Mouse (Mus musculus) liver, postnatal 0 days (tissue): ENCODE measurements around the gene Izumo2. TPM values are rescaled to one million over a fixed set of nuclear protein-coding genes. Genes with fewer than 3 reads are reported as not detected.

Experiments used
- ATAC-seq: fragments of 200-750 bp; cut with Nextera tagmentation; 2 replicates; pipeline ENCODE4 v1.8.0; 2017; ENCODE audit warnings: mild to moderate bottlenecking, moderate library complexity
- DNase-seq: peaks from one replicate; pipeline ENCODE4 v3.0.0-alpha.2; 2016
- H3K27ac ChIP-seq: fragments of 300-500 bp; sonication (generic); 2 replicates; pipeline ENCODE4 v1.5.1; 2014; ENCODE audit warnings: antibody characterized with exemption, moderate library complexity, mild to moderate bottlenecking, low read depth
- H3K27me3 ChIP-seq: fragments of 300-500 bp; sonication (generic); 2 replicates; pipeline ENCODE4 v1.6.1; 2014; ENCODE audit warnings: low read length, control low read depth, mixed read lengths; ENCODE audit not compliant: insufficient read depth
- H3K36me3 ChIP-seq: fragments of 300-500 bp; sonication (generic); replicated peaks from 2 replicates; pipeline ENCODE4 v1.6.1; 2014; ENCODE audit warnings: mild to moderate bottlenecking, control low read depth, low read length, moderate library complexity, mixed read lengths; ENCODE audit not compliant: insufficient read depth
- H3K4me1 ChIP-seq: fragments of 300-500 bp; sonication (generic); 2 replicates; pipeline ENCODE4 v1.6.1; 2014; ENCODE audit warnings: antibody characterized with exemption, mild to moderate bottlenecking, control low read depth; ENCODE audit not compliant: insufficient read depth
- H3K4me2 ChIP-seq: fragments of 300-500 bp; sonication (generic); 2 replicates; pipeline ENCODE4 v1.6.1; 2014; ENCODE audit warnings: low read depth, mild to moderate bottlenecking, low read length, moderate library complexity, mixed read lengths
- H3K4me3 ChIP-seq: fragments of 300-500 bp; sonication (generic); 2 replicates; pipeline ENCODE4 v1.5.1; 2014; ENCODE audit warnings: low read depth, low read length
- H3K9ac ChIP-seq: fragments of 300-500 bp; sonication (generic); replicated peaks from 2 replicates; pipeline ENCODE4 v1.6.1; 2014; ENCODE audit warnings: mild to moderate bottlenecking, moderate library complexity
- H3K9me3 ChIP-seq: fragments of 300-500 bp; sonication (generic); 2 replicates; pipeline ENCODE4 v1.6.1; 2016; ENCODE audit warnings: mild to moderate bottlenecking, control low read depth, low read length, mixed read lengths
- CTCF ChIP-seq: sonication (generic); IDR thresholded peaks from 2 replicates; pipeline ENCODE4 v1.5.1; 2016; ENCODE audit warnings: antibody characterized with exemption, low read depth
- EP300 ChIP-seq: IDR thresholded peaks from 2 replicates; pipeline ENCODE4 v1.6.1; 2016; ENCODE audit warnings: antibody characterized with exemption, low read depth, mild to moderate bottlenecking
- WGBS: fragments of 180-500 bp; shearing (Covaris S2); extraction: QIAGEN DNeasy Blood & Tissue Kit; methylation state at CpG from one replicate; pipeline ENCODE4 v1.1.7; 2014; ENCODE audit not compliant: insufficient replicate concordance; 5-methylcytosine and 5-hydroxymethylcytosine counted together
- polyA plus RNA-seq: library from polyadenylated mRNA; unstranded; fragments of >200 nt; fragmentation: Nextera tagmentation; extraction: Ambion mirVana; gene quantifications from 2 replicates; pipeline ENCODE4 v1.2.1, GENCODE M21; 2015

Izumo2 gene
- polyA plus RNA-seq, 1 experiment from 2014 or later, result not detected

GRCm38 (mm10) chr7:44724316-44724715 lies 15.8 kb downstream of the Izumo2 start:
- H3K27me3 ChIP-seq, result no peaks in the 10 kb centered on the region
- 25% methylated on average over 7 of the region's 7 CpGs for WGBS
- H3K4me3 ChIP-seq, result no peak overlapping the region
- H3K36me3 ChIP-seq, result no peaks in the 10 kb centered on the region
- DNase-seq (no peak), ATAC-seq (no peak)
- H3K9me3 ChIP-seq, result no peaks in the 10 kb centered on the region
- peak; percentile 55 for TF ChIP-seq CTCF
- TF ChIP-seq EP300, result no peak
- no peaks in the 10 kb centered on the region for H3K4me1 ChIP-seq
- H3K9ac ChIP-seq, result no peak overlapping the region
- H3K27ac ChIP-seq, result no peak overlapping the region
- H3K4me2 ChIP-seq, result no peak overlapping the region

GRCm38 (mm10) chr7:44726343-44726742 lies 17.8 kb downstream of the Izumo2 start:
- H3K36me3 ChIP-seq, result no peaks in the 10 kb centered on the region
- H3K4me2 ChIP-seq, result no peak overlapping the region
- TF ChIP-seq CTCF (no peak), EP300 (no peak)
- WGBS, result 59% methylated on average over 6 of the region's 6 CpGs
- H3K27me3 ChIP-seq, result no peaks in the 10 kb centered on the region
- DNase-seq (no peak), ATAC-seq (no peak)
- H3K4me3 ChIP-seq, result no peak overlapping the region
- H3K4me1 ChIP-seq, result no peaks in the 10 kb centered on the region
- no peak overlapping the region for H3K27ac ChIP-seq
- H3K9me3 ChIP-seq, result no peaks in the 10 kb centered on the region
- no peak overlapping the region for H3K9ac ChIP-seq

GRCm38 (mm10) chr7:44727151-44727550 lies 18.6 kb downstream of the Izumo2 start:
- ATAC-seq (no peak), DNase-seq (no peak)
- Histone ChIP-seq H3K4me3 (no peak overlapping the region), H3K36me3 (no peaks in the 10 kb centered on the region), H3K27ac (no peak overlapping the region), H3K27me3 (no peaks in the 10 kb centered on the region), H3K4me1 (no peaks in the 10 kb centered on the region), H3K9ac (no peak overlapping the region), H3K9me3 (no peaks in the 10 kb centered on the region), H3K4me2 (no peak overlapping the region)
- TF ChIP-seq CTCF (no peak), EP300 (no peak)
- 70% methylated on average over 5 of the region's 5 CpGs for WGBS

- Histone ChIP-seq H3K9ac (no peak overlapping the region), H3K4me2 (no peak overlapping the region), H3K4me3 (no peak overlapping the region), H3K36me3 (no peaks in the 10 kb centered on the region), H3K27ac (no peak overlapping the region), H3K4me1 (no peaks in the 10 kb centered on the region), H3K27me3 (no peaks in the 10 kb centered on the region), H3K9me3 (no peaks in the 10 kb centered on the region)
- 79% methylated on average over 11 of the region's 11 CpGs for WGBS
- no peak for ATAC-seq
- TF ChIP-seq CTCF (no peak), EP300 (no peak)
- no peak for DNase-seq
Observed at GRCm38 (mm10) chr7:44728082-44728975, 19.8 kb downstream of the Izumo2 start.

- Histone ChIP-seq H3K4me3 (no peak overlapping the region), H3K9ac (no peak overlapping the region), H3K9me3 (no peaks in the 10 kb centered on the region), H3K4me2 (no peak overlapping the region), H3K4me1 (no peaks in the 10 kb centered on the region), H3K36me3 (no peaks in the 10 kb centered on the region; the same call in 1 of the 2 replicates), H3K27ac (no peak overlapping the region), H3K27me3 (no peaks in the 10 kb centered on the region)
- DNase-seq (no peak), ATAC-seq (no peak)
- 83% methylated on average over 9 of the region's 9 CpGs for WGBS
- TF ChIP-seq CTCF (no peak), EP300 (no peak)
Observed at GRCm38 (mm10) chr7:44733723-44734122, 25.2 kb downstream of the Izumo2 start.

GRCm38 (mm10) chr7:44741361-44741760 lies 32.8 kb downstream of the Izumo2 start:
- Histone ChIP-seq H3K4me2 (no peak overlapping the region), H3K36me3 (no peaks in the 10 kb centered on the region; the same call in 1 of the 2 replicates), H3K4me1 (peaks cover 4% of the 10 kb centered on the region), H3K9ac (no peak overlapping the region), H3K9me3 (no peaks in the 10 kb centered on the region), H3K27ac (no peak overlapping the region), H3K27me3 (no peaks in the 10 kb centered on the region), H3K4me3 (no peak overlapping the region)
- 65% methylated on average over 8 of the region's 8 CpGs for WGBS
- ATAC-seq (no peak), DNase-seq (no peak)
- no peak for TF ChIP-seq EP300
- no peak for TF ChIP-seq CTCF
